Mouse (Mus musculus) midbrain, embryonic 15.5 days (tissue): ENCODE results near the gene Dlgap1. TPM values are rescaled to one million over a fixed set of nuclear protein-coding genes. Genes with fewer than 3 reads are reported as not detected.
A peak's percentile ranks its signal among the peaks of the same experiment; 100 is the strongest.

Experiments
- ATAC-seq: fragments of 200-750 bp; cut with Nextera tagmentation; replicated peaks from 2 replicates; pipeline ENCODE4 v1.8.0; 2017; ENCODE audit warnings: moderate TSS enrichment
- H3K27ac ChIP-seq: fragments of 300-500 bp; sonication (generic); 2 replicates; pipeline ENCODE4 v1.5.1; 2015; ENCODE audit warnings: mild to moderate bottlenecking, inconsistent platforms
- H3K27me3 ChIP-seq: fragments of 300-500 bp; sonication (generic); replicated peaks from 2 replicates; pipeline ENCODE4 v1.6.1; 2015; ENCODE audit warnings: inconsistent platforms
- H3K36me3 ChIP-seq: fragments of 300-500 bp; sonication (generic); replicated peaks from 2 replicates; pipeline ENCODE4 v1.6.1; 2015; ENCODE audit warnings: inconsistent platforms
- H3K4me1 ChIP-seq: fragments of 300-500 bp; sonication (generic); 2 replicates; pipeline ENCODE4 v1.6.1; 2015; ENCODE audit warnings: inconsistent platforms
- H3K4me2 ChIP-seq: fragments of 300-500 bp; sonication (generic); 2 replicates; pipeline ENCODE4 v1.6.1; 2015; ENCODE audit warnings: inconsistent platforms, mild to moderate bottlenecking, moderate library complexity
- H3K4me3 ChIP-seq: fragments of 300-500 bp; sonication (generic); 2 replicates; pipeline ENCODE4 v1.5.1; 2015; ENCODE audit warnings: mild to moderate bottlenecking, inconsistent platforms
- H3K9ac ChIP-seq: fragments of 300-500 bp; sonication (generic); 2 replicates; pipeline ENCODE4 v1.6.1; 2015; ENCODE audit warnings: mild to moderate bottlenecking, inconsistent platforms
- H3K9me3 ChIP-seq: fragments of 300-500 bp; sonication (generic); 2 replicates; pipeline ENCODE4 v1.6.1; 2016; ENCODE audit warnings: inconsistent platforms
- WGBS: fragments of 180-500 bp; shearing (Covaris S2); methylation state at CpG from one replicate; pipeline ENCODE4 v1.1.7; 2015; ENCODE audit warnings: mixed read lengths; 5-methylcytosine and 5-hydroxymethylcytosine counted together
- polyA plus RNA-seq: library from polyadenylated mRNA; unstranded; fragments of >200 nt; fragmentation: Nextera tagmentation; extraction: Ambion mirVana; gene quantifications from 2 replicates; pipeline ENCODE4 v1.2.1, GENCODE M21; 2015

The Dlgap1 gene
- polyA plus RNA-seq, 1 experiment from 2014 or later = 28.4 TPM

DNA sequence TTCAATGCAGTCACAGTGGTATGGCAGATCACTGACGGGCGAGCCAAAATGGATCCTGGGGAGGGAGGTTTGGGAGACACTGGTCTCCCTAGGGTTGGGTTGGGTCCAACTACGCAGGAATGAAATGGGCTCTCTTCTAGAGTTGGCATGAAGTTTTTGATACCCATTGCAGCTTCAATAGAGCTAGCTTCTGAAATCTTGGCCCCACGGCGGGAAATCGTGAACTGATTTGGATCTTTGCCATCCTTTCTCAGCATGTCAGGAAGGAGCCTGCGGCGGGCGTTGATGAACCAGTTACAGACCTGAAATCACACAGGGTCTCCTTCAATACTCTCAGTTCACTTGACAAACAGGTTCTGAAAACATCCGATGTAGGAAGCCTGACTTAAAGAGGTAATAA is 876.1 kb downstream of the Dlgap1 start:
- Histone ChIP-seq H3K4me3 (no peak overlapping the region), H3K4me1 (peaks cover 24% of the 10 kb centered on the region)
- 76% methylated on average over 10 of the region's 10 CpGs for WGBS

DNA sequence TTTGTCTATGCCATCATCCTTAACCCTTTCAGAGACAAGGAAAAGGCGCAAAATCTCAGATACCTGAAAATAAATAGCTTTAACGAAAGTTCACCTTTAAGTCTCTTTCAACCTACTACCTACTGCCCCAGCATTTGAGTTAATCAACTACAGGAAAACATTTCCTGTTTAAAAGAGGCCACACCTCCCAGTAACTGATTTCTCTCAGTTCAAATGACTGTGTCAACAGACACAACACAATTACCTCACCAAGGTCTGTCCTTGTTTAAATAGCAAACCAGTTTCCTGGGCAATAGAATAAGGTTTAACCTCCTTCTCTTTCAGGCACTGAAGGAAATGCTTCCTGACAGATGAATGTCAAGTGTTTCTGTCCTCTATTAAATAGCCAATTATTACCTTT is 876.7 kb downstream of the Dlgap1 start:
- Histone ChIP-seq H3K4me1 (peaks cover 30% of the 10 kb centered on the region), H3K27ac (no peak overlapping the region), H3K4me2 (no peak overlapping the region), H3K9me3 (no peaks in the 10 kb centered on the region), H3K27me3 (peaks cover 14% of the 10 kb centered on the region), H3K4me3 (no peak overlapping the region), H3K9ac (no peak overlapping the region), H3K36me3 (no peaks in the 10 kb centered on the region)
- 93% methylated on average over 2 of the region's 2 CpGs for WGBS
- ATAC-seq = no peak

More for the DNA sequence above, 876.1 kb downstream of the Dlgap1 start:
- Histone ChIP-seq H3K9ac (no peak overlapping the region), H3K27ac (no peak overlapping the region), H3K4me2 (no peak overlapping the region), H3K36me3 (no peaks in the 10 kb centered on the region), H3K27me3 (peaks cover 13% of the 10 kb centered on the region), H3K9me3 (no peaks in the 10 kb centered on the region)
- ATAC-seq = no peak

- H3K9me3 ChIP-seq = no peaks in the 10 kb centered on the region
- peaks cover 36% of the 10 kb centered on the region for H3K4me1 ChIP-seq
- 85% methylated on average over 8 of the region's 8 CpGs for WGBS
- H3K27me3 ChIP-seq = peaks cover 14% of the 10 kb centered on the region
- H3K36me3 ChIP-seq = no peaks in the 10 kb centered on the region
- no peak overlapping the region for H3K9ac ChIP-seq
- no peak for ATAC-seq
- no peak overlapping the region for H3K4me3 ChIP-seq
- no peak overlapping the region for H3K4me2 ChIP-seq
- H3K27ac ChIP-seq = no peak overlapping the region
These were observed 877.3 kb downstream of the Dlgap1 start for GRCm38 (mm10) chr17:70846111-70846644.

GRCm38 (mm10) chr17:70847086-70847485 is 878.2 kb downstream of the Dlgap1 start:
- H3K27ac ChIP-seq = no peak overlapping the region
- WGBS = 4% methylated on average over 4 of the region's 4 CpGs
- H3K4me2 ChIP-seq = 0 out of 2 replicates have a peak overlapping the region, but pooled peaks have one; percentile 21
- no peaks in the 10 kb centered on the region for H3K36me3 ChIP-seq
- H3K4me1 ChIP-seq = peaks cover 45% of the 10 kb centered on the region
- peaks cover 17% of the 10 kb centered on the region for H3K27me3 ChIP-seq
- no peaks in the 10 kb centered on the region for H3K9me3 ChIP-seq
- H3K4me3 ChIP-seq = no peak overlapping the region
- ATAC-seq = no peak
- no peak overlapping the region for H3K9ac ChIP-seq

DNA sequence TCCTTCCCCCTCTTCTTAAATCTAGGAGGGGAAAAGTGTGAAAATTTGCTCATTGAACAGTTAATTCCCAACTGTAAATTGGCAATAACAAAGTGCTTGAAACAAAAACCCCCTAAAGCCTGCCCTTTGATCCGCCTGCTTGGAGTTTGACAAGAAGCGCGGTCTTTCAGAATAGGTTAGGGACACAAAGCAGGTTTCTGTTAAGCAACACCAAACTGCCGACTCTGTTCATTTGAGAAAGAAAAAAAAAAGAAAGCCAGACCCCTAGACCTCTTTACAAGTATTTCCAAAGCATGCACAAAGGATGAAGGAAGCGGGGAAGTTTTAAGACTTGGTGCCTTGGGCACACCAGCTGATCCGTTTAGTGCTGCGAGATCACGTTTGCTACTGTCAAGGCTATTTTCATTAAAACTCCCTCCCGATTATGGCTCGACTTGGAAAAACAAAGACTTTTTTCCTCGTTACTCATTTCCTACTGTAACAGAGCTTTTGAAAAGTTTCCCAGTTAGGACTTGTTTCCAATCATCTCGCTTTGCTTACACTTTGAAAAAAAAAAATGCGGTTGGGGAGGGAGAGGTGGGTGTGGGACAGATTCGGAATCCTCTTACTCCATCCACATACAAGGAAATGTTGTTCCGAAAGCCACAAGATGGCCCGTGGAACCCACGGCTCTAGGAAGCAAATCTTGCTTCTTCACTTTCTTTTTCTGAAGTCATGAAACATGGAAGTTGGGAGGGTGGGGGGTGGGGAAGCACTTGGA is 879.1 kb downstream of the Dlgap1 start:
- Histone ChIP-seq H3K27ac (peak overlapping the region; percentile 73), H3K9me3 (no peaks in the 10 kb centered on the region), H3K4me1 (peaks cover 53% of the 10 kb centered on the region), H3K4me3 (peak overlapping the region; percentile 51), H3K36me3 (no peaks in the 10 kb centered on the region), H3K4me2 (peak overlapping the region; percentile 90), H3K27me3 (peaks cover 17% of the 10 kb centered on the region), H3K9ac (0 out of 2 replicates have a peak overlapping the region, but pooled peaks have one; percentile 7)
- no peak for ATAC-seq
- 1% methylated on average over 17 of the region's 17 CpGs for whole genome bisulfite sequencing

DNA sequence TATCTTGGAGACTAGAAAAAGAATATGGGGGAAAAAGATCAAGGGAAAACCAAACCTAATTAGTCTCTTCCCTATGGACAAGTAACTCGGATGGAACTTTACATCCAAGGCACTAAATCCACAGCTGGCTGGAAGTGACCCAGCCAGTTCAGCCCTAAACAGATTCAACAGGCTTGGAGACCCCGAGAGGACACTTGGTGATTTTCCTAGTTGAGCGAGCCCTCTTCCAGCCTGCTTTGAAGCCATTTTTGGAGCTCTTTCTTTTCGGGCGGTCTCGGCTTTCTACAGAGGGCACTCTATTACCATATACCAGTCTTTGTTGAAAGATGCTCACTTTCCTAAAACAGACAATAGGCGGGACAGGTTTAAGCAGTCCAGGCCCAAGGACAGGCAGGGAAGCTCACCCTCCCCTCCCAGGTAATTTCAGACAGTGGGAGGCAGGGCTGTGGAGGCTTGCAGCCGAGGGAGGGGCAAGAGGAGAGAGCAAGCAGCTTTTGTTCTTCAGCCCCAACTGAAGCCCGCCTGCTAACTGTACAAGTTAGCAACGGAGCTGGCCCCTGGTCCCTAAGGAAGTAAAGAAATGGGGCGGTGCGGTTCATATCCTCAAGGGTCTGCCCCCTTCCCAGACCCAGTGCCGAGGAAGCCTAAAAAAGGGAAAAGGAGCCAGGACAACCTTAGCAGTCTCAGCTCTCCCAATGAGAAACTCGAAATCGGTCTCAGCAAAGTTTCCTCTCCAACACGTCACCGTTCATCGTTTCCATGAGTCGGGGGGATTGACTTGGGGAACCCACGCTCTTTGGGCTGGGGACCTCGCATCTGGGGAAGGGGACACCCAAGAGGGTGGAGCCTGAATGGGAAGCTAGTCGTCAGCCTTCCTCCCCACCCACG is 879.9 kb downstream of the Dlgap1 start:
- Histone ChIP-seq H3K4me3 (peak overlapping the region; percentile 51), H3K36me3 (no peaks in the 10 kb centered on the region), H3K4me2 (peak overlapping the region; percentile 90), H3K9ac (peak overlapping the region; percentile 7; the same call in 1 of the 2 replicates), H3K9me3 (no peaks in the 10 kb centered on the region), H3K27me3 (peaks cover 17% of the 10 kb centered on the region), H3K4me1 (peaks cover 61% of the 10 kb centered on the region), H3K27ac (peak overlapping the region; percentile 73)
- WGBS = 0% methylated on average over 23 of the region's 23 CpGs
- no peak; the same call in 1 of the 2 replicates for ATAC-seq

GRCm38 (mm10) chr17:70849399-70850232 is 880.7 kb downstream of the Dlgap1 start:
- Histone ChIP-seq H3K9me3 (no peaks in the 10 kb centered on the region), H3K4me1 (peaks cover 61% of the 10 kb centered on the region), H3K27me3 (peaks cover 26% of the 10 kb centered on the region), H3K36me3 (no peaks in the 10 kb centered on the region), H3K9ac (peak overlapping the region; percentile 7), H3K4me3 (peak overlapping the region; percentile 51), H3K27ac (peak overlapping the region; percentile 73), H3K4me2 (peak overlapping the region; percentile 90)
- under 1% methylated on average over 33 of the region's 33 CpGs for WGBS
- ATAC-seq = no peak

DNA sequence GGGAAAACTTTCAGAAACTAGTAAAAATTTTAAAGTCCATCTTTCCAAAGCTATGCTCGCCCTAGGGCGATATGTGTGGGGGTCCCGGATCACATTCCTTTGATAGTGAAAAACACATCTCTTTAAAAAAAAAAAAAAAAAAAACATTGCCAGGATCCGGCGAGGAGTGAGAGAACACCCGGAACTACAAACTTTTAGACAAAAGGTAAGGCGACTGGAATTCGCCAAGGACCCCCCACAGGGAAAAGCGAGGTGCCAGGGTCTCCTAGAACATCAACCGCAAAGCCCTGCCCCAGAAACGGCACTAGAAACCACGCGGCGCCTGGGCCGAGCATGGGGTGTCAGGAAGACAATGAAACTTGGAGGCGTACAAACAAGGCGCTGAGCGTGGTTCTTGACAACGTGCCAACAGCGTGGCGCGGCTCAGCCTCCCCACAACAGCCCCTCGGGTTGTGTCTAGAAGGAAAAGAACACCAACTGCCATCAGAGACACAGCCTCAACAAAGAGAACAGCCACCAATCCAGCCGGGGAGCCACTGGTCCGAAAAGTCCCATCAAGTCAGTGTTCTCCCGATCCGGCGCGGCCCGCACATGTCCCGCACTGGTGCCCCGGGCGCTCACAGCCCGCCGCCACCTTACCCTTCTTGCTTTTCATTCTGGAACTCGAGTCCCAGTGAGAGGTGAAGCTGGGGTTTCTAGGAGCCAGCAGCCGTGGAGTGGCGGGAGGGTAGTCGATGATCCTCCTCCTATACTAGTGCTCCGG is 881.5 kb downstream of the Dlgap1 start:
- ATAC-seq = 0 out of 2 replicates have a peak, but pooled peaks have one; percentile 5
- H3K4me1 ChIP-seq = peaks cover 61% of the 10 kb centered on the region

GRCm38 (mm10) chr17:70850996-70851991 is 882.4 kb downstream of the Dlgap1 start:
- no peaks in the 10 kb centered on the region for H3K36me3 ChIP-seq
- peak overlapping the region; percentile 73 for H3K27ac ChIP-seq
- peak; percentile 35 for ATAC-seq
- H3K9me3 ChIP-seq = no peaks in the 10 kb centered on the region
- under 1% methylated on average over 51 of the region's 54 CpGs for WGBS
- peak overlapping the region; percentile 56; the same call in 1 of the 2 replicates for H3K9ac ChIP-seq
- H3K4me3 ChIP-seq = peak overlapping the region; percentile 51
- peaks cover 61% of the 10 kb centered on the region for H3K4me1 ChIP-seq
- peak overlapping the region; percentile 90 for H3K4me2 ChIP-seq
- H3K27me3 ChIP-seq = peaks cover 27% of the 10 kb centered on the region

More for the DNA sequence above, 881.5 kb downstream of the Dlgap1 start:
- under 1% methylated on average over 40 of the region's 40 CpGs for WGBS
- Histone ChIP-seq H3K27ac (peak overlapping the region; percentile 73), H3K36me3 (no peaks in the 10 kb centered on the region), H3K27me3 (peaks cover 27% of the 10 kb centered on the region), H3K4me2 (peak overlapping the region; percentile 90), H3K4me3 (peak overlapping the region; percentile 51), H3K9me3 (no peaks in the 10 kb centered on the region), H3K9ac (peak overlapping the region; percentile 56; the same call in 1 of the 2 replicates)
